ENCODE assay signal across 8 mouse cellular contexts in genomic region chr12:111694271-111694781, GRCm38 (mm10). TPM values are rescaled to one million over a fixed set of nuclear protein-coding genes. Genes with fewer than 3 reads are reported as not detected.
A peak's percentile ranks its signal among the peaks of the same experiment; 100 is the strongest.
DNase-seq lines count a peak whose midpoint lies in the region; ATAC-seq and TF ChIP-seq lines count a peak whose summit lies in the region.

No protein-coding gene starts in this region.

- H3K9me3 ChIP-seq in heart, embryonic 13.5 days: no peaks in the 10 kb centered on the region
- no peaks in the 10 kb centered on the region for H3K9me3 ChIP-seq in hindbrain, embryonic 15.5 days
- no peaks in the 10 kb centered on the region for H3K9me3 ChIP-seq in midbrain, embryonic 10.5 days (replicated peaks)

- TF ChIP-seq POLR2A in cortical plate, adult 2 months (IDR thresholded peaks at IDR 0.05; ENCODE audit: extremely low read depth, insufficient read depth, low read length): no peak

- no peaks in the 10 kb centered on the region for H3K36me3 ChIP-seq in heart, embryonic 13.5 days
- no peaks in the 10 kb centered on the region for H3K36me3 ChIP-seq in hindbrain, embryonic 15.5 days
- no peaks in the 10 kb centered on the region for H3K36me3 ChIP-seq in midbrain, embryonic 10.5 days

- peak overlapping the region; percentile 31 for H3K4me2 ChIP-seq in heart, embryonic 13.5 days
- H3K4me2 ChIP-seq in hindbrain, embryonic 15.5 days: peak overlapping the region; percentile 25

- H3K27me3 ChIP-seq in heart, embryonic 13.5 days (replicated peaks): no peaks in the 10 kb centered on the region
- H3K27me3 ChIP-seq in hindbrain, embryonic 15.5 days: no peaks in the 10 kb centered on the region
- no peaks in the 10 kb centered on the region for H3K27me3 ChIP-seq in midbrain, embryonic 10.5 days (ENCODE audit: low read depth, poor library complexity, severe bottlenecking)

- no peak for TF ChIP-seq CTCF in cortical plate, adult 2 months (IDR thresholded peaks at IDR 0.05; ENCODE audit: extremely low read depth, insufficient read depth, low read length)

- 18% methylated on average over 12 of the region's 12 CpGs for WGBS in heart, embryonic 13.5 days
- WGBS in hindbrain, embryonic 15.5 days: 1% methylated on average over 12 of the region's 12 CpGs
- 6% methylated on average over 12 of the region's 12 CpGs for WGBS in midbrain, embryonic 10.5 days

- ATAC-seq in heart, embryonic 13.5 days (ENCODE audit: extremely low read depth, insufficient number of reproducible peaks, low FRiP score, low TSS enrichment): no peak
- ATAC-seq in hindbrain, embryonic 15.5 days (ENCODE audit: low FRiP score, low read depth): peak; percentile 60
- no peak for ATAC-seq in monocyte, adult 5-6 weeks (replicated peaks; ENCODE audit: insufficient number of reproducible peaks, low FRiP score, low TSS enrichment, poor library complexity, severe bottlenecking)

- peak overlapping the region; percentile 46 for H3K27ac ChIP-seq in heart, embryonic 13.5 days (replicated peaks)
- peak overlapping the region; percentile 89 for H3K27ac ChIP-seq in cortical plate, adult 2 months (ENCODE audit: insufficient read depth, low read length)
- peak overlapping the region; percentile 86 for H3K27ac ChIP-seq in hindbrain, embryonic 15.5 days (replicated peaks)
- peak overlapping the region; percentile 99 for H3K27ac ChIP-seq in midbrain, embryonic 10.5 days (replicated peaks)

- DNase-seq in heart, adult 8-10 months (ENCODE audit: low spot score): no peak
- no peak for DNase-seq in midbrain, embryonic 10.5 days (ENCODE audit: low spot score)
- DNase-seq in cerebellum, adult 9-11 months: no peak
- no peak for DNase-seq in left cerebral cortex, adult 18-20 months (ENCODE audit: low spot score in 2 of 2)

- peaks cover 59% of the 10 kb centered on the region for H3K4me1 ChIP-seq in heart, embryonic 13.5 days
- H3K4me1 ChIP-seq in cortical plate, adult 2 months (ENCODE audit: control insufficient read depth, insufficient read depth, low read length): peaks cover 14% of the 10 kb centered on the region
- peaks cover 60% of the 10 kb centered on the region for H3K4me1 ChIP-seq in hindbrain, embryonic 15.5 days (replicated peaks)
- peaks cover 77% of the 10 kb centered on the region for H3K4me1 ChIP-seq in midbrain, embryonic 10.5 days

- H3K9ac ChIP-seq in heart, embryonic 13.5 days: peak overlapping the region; percentile 67
- 0 out of 2 replicates have a peak overlapping the region, but pooled peaks have one; percentile 3 for H3K9ac ChIP-seq in hindbrain, embryonic 15.5 days

- no peak overlapping the region for H3K4me3 ChIP-seq in heart, embryonic 13.5 days
- H3K4me3 ChIP-seq in cortical plate, adult 2 months (ENCODE audit: insufficient read depth, low read length): no peak overlapping the region
- H3K4me3 ChIP-seq in hindbrain, embryonic 15.5 days: no peak overlapping the region
- H3K4me3 ChIP-seq in midbrain, embryonic 10.5 days: peak overlapping the region; percentile 43

RNA-seq across cellular contexts. Expression of gene Trmt61a, which starts 16.4 kb away (rescaled TPM):
- polyA plus RNA-seq in heart, embryonic 13.5 days (2015; fragmentation: Nextera tagmentation; extraction: Ambion mirVana): 7.8 and 8.3 TPM in 2 replicates
- total RNA-seq in heart, adult 8-10 months (2022): 1 to 10 TPM; 4.0 to 5.9 (median 4.9) TPM
- 20.0 and 20.8 TPM in 2 replicates for polyA plus RNA-seq in cortical plate, adult 2 months (2012; rRNA removed)
- 11.5 and 12.0 TPM in 2 replicates for polyA plus RNA-seq in hindbrain, embryonic 15.5 days (2015; fragmentation: Nextera tagmentation; extraction: Ambion mirVana)
- polyA plus RNA-seq in midbrain, embryonic 10.5 days (2016; fragmentation: Nextera tagmentation; extraction: Ambion mirVana): 18.4 and 18.7 TPM in 2 replicates
- 2.2 to 2.7 TPM (median 2.5 TPM) in 3 replicates for total RNA-seq in monocyte, adult 5-6 weeks (2017)
- 10 to 100 TPM; 15.5 to 21.0 TPM for total RNA-seq in left cerebral cortex, adult 18-20 months (2021)

RNA-seq across cellular contexts. Expression of gene Bag5, which starts 18.7 kb away (rescaled TPM):
- polyA plus RNA-seq in heart, embryonic 13.5 days (2015; fragmentation: Nextera tagmentation; extraction: Ambion mirVana): 35.4 and 41.6 TPM in 2 replicates
- total RNA-seq in heart, adult 8-10 months (2022): 10 to 100 TPM; 18.9 to 20.1 (median 19.6) TPM
- polyA plus RNA-seq in cortical plate, adult 2 months (2012; rRNA removed): 49.6 and 51.0 TPM in 2 replicates
- polyA plus RNA-seq in hindbrain, embryonic 15.5 days (2015; fragmentation: Nextera tagmentation; extraction: Ambion mirVana): 65.1 and 67.8 TPM in 2 replicates
- 57.2 and 62.0 TPM in 2 replicates for polyA plus RNA-seq in midbrain, embryonic 10.5 days (2016; fragmentation: Nextera tagmentation; extraction: Ambion mirVana)
- total RNA-seq in monocyte, adult 5-6 weeks (2017): 37.2 to 42.3 TPM (median 41.6 TPM) in 3 replicates
- total RNA-seq in left cerebral cortex, adult 18-20 months (2021): 10 to 100 TPM; 61.7 to 62.1 TPM

RNA-seq across cellular contexts. Expression of gene Apopt1, which starts 18.7 kb away (rescaled TPM):
- polyA plus RNA-seq in heart, embryonic 13.5 days (2015; fragmentation: Nextera tagmentation; extraction: Ambion mirVana): 41.0 and 45.5 TPM in 2 replicates
- total RNA-seq in heart, adult 8-10 months (2022): 10 to 100 TPM; 33.7 to 37.7 (median 35.0) TPM
- 48.4 and 52.6 TPM in 2 replicates for polyA plus RNA-seq in cortical plate, adult 2 months (2012; rRNA removed)
- 50.7 and 52.9 TPM in 2 replicates for polyA plus RNA-seq in hindbrain, embryonic 15.5 days (2015; fragmentation: Nextera tagmentation; extraction: Ambion mirVana)
- polyA plus RNA-seq in midbrain, embryonic 10.5 days (2016; fragmentation: Nextera tagmentation; extraction: Ambion mirVana): 59.8 and 59.9 TPM in 2 replicates
- total RNA-seq in monocyte, adult 5-6 weeks (2017): 27.2 to 45.4 TPM (median 29.7 TPM) in 3 replicates
- 10 to 100 TPM; 36.6 to 39.1 TPM for total RNA-seq in left cerebral cortex, adult 18-20 months (2021)

RNA-seq across cellular contexts. Expression of gene Ckb, which starts 22.2 kb away (rescaled TPM):
- 279 and 320 TPM in 2 replicates for polyA plus RNA-seq in heart, embryonic 13.5 days (2015; fragmentation: Nextera tagmentation; extraction: Ambion mirVana)
- total RNA-seq in heart, adult 8-10 months (2022): 10 to 100 TPM; 57.4 to 70.8 (median 63.8) TPM
- 3,152 and 3,325 TPM in 2 replicates for polyA plus RNA-seq in cortical plate, adult 2 months (2012; rRNA removed)
- polyA plus RNA-seq in hindbrain, embryonic 15.5 days (2015; fragmentation: Nextera tagmentation; extraction: Ambion mirVana): 1,741 and 1,830 TPM in 2 replicates
- polyA plus RNA-seq in midbrain, embryonic 10.5 days (2016; fragmentation: Nextera tagmentation; extraction: Ambion mirVana): 2,837 and 3,349 TPM in 2 replicates
- 21.5 to 39.0 TPM (median 37.5 TPM) in 3 replicates for total RNA-seq in monocyte, adult 5-6 weeks (2017)
- total RNA-seq in left cerebral cortex, adult 18-20 months (2021): 1,000 to 10,000 TPM; 1,960 to 1,962 TPM

Comparison
In these comparisons a context has a peak if more than half of its experiments do, and no peak if none do; other contexts are left out.
1. H3K27ac ChIP-seq: peak in every context shown above with its lines; median percentile 99 in midbrain, embryonic 10.5 days; 89 in cortical plate, adult 2 months; 86 in hindbrain, embryonic 15.5 days; 46 in heart, embryonic 13.5 days.